Mouse (Mus musculus) embryonic facial prominence, embryonic 15.5 days (tissue): ENCODE results near the gene Adamts15. TPM values are rescaled to one million over a fixed set of nuclear protein-coding genes. Genes with fewer than 3 reads are reported as not detected.

Experiments used
- ATAC-seq: fragments of 200-750 bp; cut with Nextera tagmentation; 2 replicates; pipeline ENCODE4 v1.8.0; 2017; ENCODE audit warnings: low read depth, moderate TSS enrichment; ENCODE audit not compliant: insufficient number of reproducible peaks, low FRiP score, low TSS enrichment
- H3K27ac ChIP-seq: fragments of 300-500 bp; sonication (generic); replicated peaks from 2 replicates; pipeline ENCODE4 v1.5.1; 2015; ENCODE audit warnings: mild to moderate bottlenecking, inconsistent platforms
- H3K27me3 ChIP-seq: fragments of 300-500 bp; sonication (generic); 2 replicates; pipeline ENCODE4 v1.6.1; 2015; ENCODE audit warnings: inconsistent platforms
- H3K36me3 ChIP-seq: fragments of 300-500 bp; sonication (generic); 2 replicates; pipeline ENCODE4 v1.6.1; 2015; ENCODE audit warnings: mild to moderate bottlenecking, inconsistent platforms
- H3K4me1 ChIP-seq: fragments of 300-500 bp; sonication (generic); 2 replicates; pipeline ENCODE4 v1.6.1; 2015; ENCODE audit warnings: inconsistent platforms
- H3K4me2 ChIP-seq: fragments of 300-500 bp; sonication (generic); replicated peaks from 2 replicates; pipeline ENCODE4 v1.6.1; 2015; ENCODE audit warnings: mild to moderate bottlenecking, inconsistent platforms
- H3K4me3 ChIP-seq: fragments of 300-500 bp; sonication (generic); replicated peaks from 2 replicates; pipeline ENCODE4 v1.5.1; 2015; ENCODE audit warnings: mild to moderate bottlenecking, inconsistent platforms
- H3K9ac ChIP-seq: fragments of 300-500 bp; sonication (generic); 2 replicates; pipeline ENCODE4 v1.6.1; 2015; ENCODE audit warnings: inconsistent platforms
- H3K9me3 ChIP-seq: fragments of 300-500 bp; sonication (generic); replicated peaks from 2 replicates; pipeline ENCODE4 v1.6.1; 2016; ENCODE audit warnings: inconsistent platforms
- WGBS: fragments of 180-500 bp; shearing (Covaris S2); methylation state at CpG from one replicate; pipeline ENCODE4 v1.1.7; 2015; 5-methylcytosine and 5-hydroxymethylcytosine counted together
- polyA plus RNA-seq: library from polyadenylated mRNA; unstranded; fragments of >200 nt; fragmentation: Nextera tagmentation; extraction: Ambion mirVana; gene quantifications from 2 replicates; pipeline ENCODE4 v1.2.1, GENCODE M21; 2015

Gene Adamts15
- polyA plus RNA-seq, 1 experiment from 2014 or later = 15.1 TPM

DNA sequence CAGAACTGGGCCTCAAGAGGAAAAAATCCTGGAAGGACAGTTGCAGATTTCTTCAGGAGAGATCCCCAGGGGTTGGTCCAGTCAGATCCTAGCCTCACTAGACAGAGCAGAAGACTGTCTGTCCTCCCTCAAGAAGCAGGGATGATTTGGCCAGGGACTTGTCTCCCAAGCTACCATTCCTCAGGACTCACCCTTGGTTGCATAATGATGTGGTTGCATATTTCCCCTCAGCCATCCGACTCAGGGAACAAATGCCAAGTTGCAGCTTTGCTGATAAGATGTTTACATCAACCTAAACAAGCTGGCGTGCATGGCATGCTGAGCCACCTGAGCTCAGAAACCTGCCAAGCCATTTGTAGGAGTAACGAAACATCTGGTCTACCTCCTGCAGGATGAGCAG is 27.2 kb upstream of the Adamts15 start:
- Histone ChIP-seq H3K9me3 (no peaks in the 10 kb centered on the region), H3K36me3 (no peaks in the 10 kb centered on the region), H3K4me1 (peaks cover 15% of the 10 kb centered on the region; the same call in 1 of the 2 replicates), H3K4me3 (no peak overlapping the region), H3K27ac (no peak overlapping the region), H3K9ac (no peak overlapping the region), H3K27me3 (peaks cover 22% of the 10 kb centered on the region), H3K4me2 (no peak overlapping the region)
- WGBS = 72% methylated on average over 3 of the region's 3 CpGs
- ATAC-seq = no peak

DNA sequence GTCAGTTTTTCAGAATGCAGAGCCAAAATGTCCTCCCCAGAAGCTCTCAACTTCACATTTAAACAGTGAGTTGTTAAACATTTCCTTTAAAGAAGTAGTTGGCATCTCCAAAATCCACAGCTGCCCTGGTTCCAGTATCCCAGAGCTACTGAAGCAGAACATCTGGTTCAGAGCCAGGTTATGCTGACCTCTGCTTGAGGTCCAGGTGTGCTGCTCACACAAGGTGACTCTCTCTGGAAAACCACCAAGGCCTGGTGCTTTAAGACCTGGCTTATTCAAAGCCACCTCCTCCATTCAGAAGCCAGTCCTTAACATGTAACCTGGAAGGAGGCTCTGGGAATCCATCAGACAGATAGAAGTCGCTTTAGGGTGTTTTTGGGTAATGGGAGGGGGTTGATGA is 23.0 kb upstream of the Adamts15 start:
- Histone ChIP-seq H3K4me1 (peaks cover 28% of the 10 kb centered on the region; the same call in 1 of the 2 replicates), H3K4me2 (no peak overlapping the region), H3K36me3 (no peaks in the 10 kb centered on the region), H3K9me3 (no peaks in the 10 kb centered on the region), H3K4me3 (no peak overlapping the region), H3K9ac (no peak overlapping the region), H3K27ac (no peak overlapping the region), H3K27me3 (peaks cover 63% of the 10 kb centered on the region)
- 52% methylated on average over 1 of the region's 1 CpGs for WGBS
- no peak for ATAC-seq

DNA sequence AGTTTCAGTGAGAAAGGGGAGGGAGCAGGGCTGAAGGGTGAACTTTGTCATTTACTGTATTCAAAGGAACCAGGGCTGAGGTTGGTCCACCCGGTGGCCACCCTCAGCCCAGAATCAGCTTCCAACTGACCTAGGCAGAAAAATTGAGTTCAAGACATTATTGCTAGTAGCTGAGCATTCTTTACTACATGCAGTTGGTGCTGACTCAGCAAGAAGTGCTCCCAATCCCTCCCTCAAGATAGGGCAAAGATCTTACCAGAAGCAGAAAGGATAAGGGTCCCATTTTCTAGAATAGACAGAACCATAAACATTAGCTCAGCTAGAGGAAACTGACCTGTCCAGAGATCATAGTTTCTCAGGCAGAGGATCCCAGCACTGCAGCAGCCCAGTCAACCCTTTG is 22.0 kb upstream of the Adamts15 start:
- ATAC-seq = no peak
- H3K4me1 ChIP-seq = peaks cover 20% of the 10 kb centered on the region; the same call in 1 of the 2 replicates
- H3K9me3 ChIP-seq = no peaks in the 10 kb centered on the region
- H3K4me2 ChIP-seq = peak overlapping the region; percentile 100
- H3K4me3 ChIP-seq = peak overlapping the region; percentile 59; the same call in 1 of the 2 replicates
- H3K27ac ChIP-seq = no peak overlapping the region
- peaks cover 63% of the 10 kb centered on the region for H3K27me3 ChIP-seq
- H3K36me3 ChIP-seq = no peaks in the 10 kb centered on the region
- 29% methylated on average over 1 of the region's 1 CpGs for WGBS
- H3K9ac ChIP-seq = no peak overlapping the region

DNA sequence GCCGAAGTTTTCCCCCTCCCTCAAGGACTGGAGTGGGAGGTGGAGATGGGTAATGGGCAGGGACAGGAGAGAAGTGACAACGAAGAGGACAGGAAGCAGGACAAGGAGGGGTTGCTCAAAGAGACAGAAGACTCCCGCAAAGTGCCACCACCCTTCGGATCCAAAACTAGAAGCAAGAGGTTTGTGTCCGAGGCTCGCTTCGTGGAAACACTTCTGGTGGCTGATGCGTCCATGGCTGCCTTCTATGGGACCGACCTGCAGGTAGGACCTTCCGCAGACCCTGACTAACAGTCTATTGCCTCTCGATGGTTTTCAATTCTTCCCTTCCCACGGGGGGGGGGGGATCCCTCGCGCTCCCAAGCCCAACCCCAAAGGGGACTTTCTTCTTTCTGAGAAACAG is 21.1 kb upstream of the Adamts15 start:
- ATAC-seq = no peak

DNA sequence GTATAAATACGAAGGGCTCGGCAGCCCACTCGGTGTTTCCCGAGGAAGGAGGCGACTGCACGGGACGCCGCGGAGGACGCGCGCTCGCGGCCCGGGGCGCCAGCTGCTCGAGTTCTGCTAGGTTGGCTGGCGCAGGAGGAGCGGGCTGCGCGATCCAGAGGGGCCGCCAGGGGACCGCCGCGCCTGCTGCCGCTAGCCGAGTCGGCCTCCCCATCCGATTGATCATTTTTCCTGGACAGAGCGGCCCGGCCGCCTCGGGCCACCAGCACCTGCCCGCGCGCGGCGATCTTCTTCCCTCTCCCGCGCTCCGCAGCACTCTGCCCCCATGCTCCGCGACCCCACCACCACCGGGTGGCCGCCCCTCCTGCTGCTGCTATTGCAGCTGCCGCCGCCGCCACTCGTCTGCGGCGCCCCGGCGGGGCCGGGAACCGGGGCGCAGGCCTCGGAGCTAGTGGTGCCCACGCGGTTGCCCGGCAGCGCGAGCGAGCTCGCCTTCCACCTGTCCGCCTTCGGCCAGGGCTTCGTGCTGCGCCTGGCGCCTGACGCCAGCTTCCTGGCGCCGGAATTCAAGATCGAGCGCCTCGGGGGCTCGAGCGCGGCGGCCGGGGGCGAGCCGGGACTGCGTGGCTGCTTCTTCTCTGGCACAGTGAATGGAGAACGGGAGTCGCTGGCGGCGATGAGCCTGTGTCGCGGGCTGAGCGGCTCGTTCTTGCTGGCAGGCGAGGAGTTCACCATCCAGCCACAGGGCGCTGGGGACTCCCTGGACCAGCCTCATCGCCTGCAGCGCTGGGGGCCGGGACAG is 20.5 kb upstream of the Adamts15 start, which contains the start of gene Adamts8:
Gene Adamts8, plus strand, starts transcription at position 51 of the 802 bp plus-strand sequence.
- peak; percentile 62 for ATAC-seq
- H3K27me3 ChIP-seq = peaks cover 63% of the 10 kb centered on the region
- peak within 1 kb of the TSS; percentile 59 for H3K4me3 ChIP-seq
- no peaks in the 10 kb centered on the region for H3K9me3 ChIP-seq
- 0% methylated on average over 96 of the region's 96 CpGs for WGBS
- peak within 1 kb of the TSS; percentile 100 for H3K4me2 ChIP-seq
- no peaks in the 10 kb centered on the region for H3K36me3 ChIP-seq
- peaks cover 20% of the 10 kb centered on the region; the same call in 1 of the 2 replicates for H3K4me1 ChIP-seq
- no peak within 1 kb of the TSS for H3K27ac ChIP-seq
- peak within 1 kb of the TSS; percentile 43 for H3K9ac ChIP-seq

More for the DNA sequence above, 21.1 kb upstream of the Adamts15 start:
- Histone ChIP-seq H3K4me2 (peak overlapping the region; percentile 100), H3K4me3 (peak overlapping the region; percentile 59), H3K27me3 (peaks cover 63% of the 10 kb centered on the region), H3K27ac (no peak overlapping the region), H3K9me3 (no peaks in the 10 kb centered on the region), H3K36me3 (no peaks in the 10 kb centered on the region), H3K4me1 (peaks cover 20% of the 10 kb centered on the region; the same call in 1 of the 2 replicates), H3K9ac (peak overlapping the region; percentile 43)
- under 1% methylated on average over 14 of the region's 14 CpGs for whole genome bisulfite sequencing

DNA sequence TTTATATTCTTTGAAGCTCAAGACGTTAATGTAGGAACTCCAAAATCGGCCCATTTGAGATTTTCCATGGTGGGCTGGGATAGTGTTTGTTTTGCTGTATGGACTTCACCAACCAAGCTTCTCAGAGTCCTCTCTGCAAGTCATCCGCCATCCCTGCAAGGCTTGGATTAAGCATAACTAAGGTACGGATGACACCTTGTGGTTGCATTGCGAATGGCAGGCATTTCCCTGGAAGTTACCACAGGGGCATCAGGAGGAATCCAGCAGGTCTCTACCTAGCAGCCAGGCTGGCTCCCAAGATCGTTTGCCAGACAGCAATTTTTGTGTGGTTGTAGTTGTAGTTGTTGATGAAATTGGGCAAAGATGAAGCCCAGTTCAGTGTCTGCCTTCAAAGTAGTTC is 18.1 kb upstream of the Adamts15 start:
- no peaks in the 10 kb centered on the region for H3K9me3 ChIP-seq
- no peak for ATAC-seq

DNA sequence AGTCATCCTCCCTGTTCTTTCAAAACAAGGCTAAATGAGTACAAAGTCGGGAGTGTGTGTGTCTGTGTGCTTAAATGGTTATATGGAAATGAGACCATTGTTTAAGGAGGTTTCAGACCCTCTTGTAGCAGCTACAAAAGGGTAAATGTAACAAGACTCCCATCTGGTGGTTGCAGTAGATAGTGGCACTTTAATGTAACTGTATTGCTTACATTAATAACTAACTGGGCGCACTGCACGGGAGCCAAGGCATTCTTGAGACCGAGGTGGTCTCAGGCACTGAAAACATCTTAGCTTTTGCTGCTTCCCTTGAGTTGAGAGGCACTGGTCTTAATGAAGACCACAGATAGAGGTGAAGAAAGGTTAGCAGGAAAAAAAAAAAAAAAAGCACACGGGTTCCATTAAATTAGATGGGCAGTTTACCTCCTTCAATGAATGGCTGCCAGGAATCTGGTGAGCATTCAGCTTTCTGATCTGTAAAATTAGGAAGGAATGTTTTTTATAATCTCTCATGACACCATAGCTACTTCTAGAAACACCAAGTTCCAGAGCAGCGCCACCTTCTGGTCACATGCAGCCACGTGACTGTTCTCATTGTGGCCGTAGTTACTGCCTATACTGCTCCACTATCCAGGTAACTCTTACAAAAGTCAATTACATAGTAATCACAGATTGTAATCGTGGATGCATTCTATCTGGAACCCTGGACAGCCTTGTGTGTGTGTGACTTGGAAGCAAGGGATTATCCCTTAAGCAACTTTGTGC is 14.6 kb upstream of the Adamts15 start:
- ATAC-seq = no peak
- H3K4me2 ChIP-seq = no peak overlapping the region
- H3K4me3 ChIP-seq = no peak overlapping the region
- H3K27me3 ChIP-seq = peaks cover 18% of the 10 kb centered on the region
- no peaks in the 10 kb centered on the region for H3K4me1 ChIP-seq
- H3K9ac ChIP-seq = no peak overlapping the region
- no peaks in the 10 kb centered on the region for H3K36me3 ChIP-seq
- no peaks in the 10 kb centered on the region for H3K9me3 ChIP-seq
- WGBS = 27% methylated on average over 9 of the region's 9 CpGs
- H3K27ac ChIP-seq = no peak overlapping the region

More for the DNA sequence above, 18.1 kb upstream of the Adamts15 start:
- H3K4me2 ChIP-seq = no peak overlapping the region
- H3K27me3 ChIP-seq = peaks cover 53% of the 10 kb centered on the region
- H3K9ac ChIP-seq = no peak overlapping the region
- H3K4me1 ChIP-seq = peaks cover 20% of the 10 kb centered on the region; the same call in 1 of the 2 replicates
- no peaks in the 10 kb centered on the region for H3K36me3 ChIP-seq
- 7% methylated on average over 6 of the region's 6 CpGs for WGBS
- no peak overlapping the region for H3K4me3 ChIP-seq
- no peak overlapping the region for H3K27ac ChIP-seq

DNA sequence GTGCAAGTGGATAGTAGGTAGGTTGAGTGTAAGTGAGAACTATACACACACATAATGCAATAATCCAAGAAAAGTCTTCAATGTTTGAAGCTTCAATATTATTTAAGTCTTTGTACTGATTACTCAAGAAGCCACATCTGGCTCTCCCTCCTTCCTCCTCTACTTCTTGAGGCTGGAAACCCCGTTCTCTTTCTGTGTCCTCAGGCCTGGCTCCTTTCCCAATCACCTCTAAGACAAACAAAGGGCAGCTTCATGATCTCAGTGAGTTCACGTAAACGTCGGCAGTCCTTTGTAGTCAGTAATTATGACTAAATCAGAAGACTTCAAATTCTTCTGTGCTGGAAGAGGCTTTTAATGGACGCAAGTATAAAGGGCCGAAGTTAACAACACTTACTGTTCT is 12.6 kb upstream of the Adamts15 start:
- Histone ChIP-seq H3K36me3 (no peaks in the 10 kb centered on the region), H3K9ac (no peak overlapping the region), H3K4me3 (no peak overlapping the region), H3K4me1 (no peaks in the 10 kb centered on the region), H3K9me3 (no peaks in the 10 kb centered on the region), H3K27ac (no peak overlapping the region), H3K27me3 (peaks cover 3% of the 10 kb centered on the region; the same call in 1 of the 2 replicates), H3K4me2 (no peak overlapping the region)
- no peak for ATAC-seq
- 55% methylated on average over 6 of the region's 6 CpGs for WGBS

DNA sequence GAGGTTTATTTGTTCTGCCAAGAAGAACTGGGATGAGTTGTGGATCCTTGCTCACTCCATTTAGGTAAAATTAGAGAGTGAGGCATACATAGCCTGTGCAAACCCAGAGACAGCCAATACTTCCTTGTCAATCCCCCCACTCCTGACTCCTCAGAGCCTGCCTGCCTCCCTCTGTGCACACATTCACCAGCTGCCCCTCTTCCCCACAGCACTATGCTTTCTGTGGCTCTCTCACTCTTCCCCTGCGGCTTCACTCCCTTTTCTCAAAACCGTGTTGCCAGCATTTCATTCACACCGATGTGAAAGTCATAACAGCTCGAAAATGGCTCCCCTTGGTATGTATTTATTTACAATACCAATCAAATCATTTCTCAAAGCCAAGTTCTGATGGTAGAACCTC is 10.1 kb upstream of the Adamts15 start:
- 77% methylated on average over 4 of the region's 4 CpGs for WGBS
- ATAC-seq = no peak
- H3K4me2 ChIP-seq = no peak overlapping the region

DNA sequence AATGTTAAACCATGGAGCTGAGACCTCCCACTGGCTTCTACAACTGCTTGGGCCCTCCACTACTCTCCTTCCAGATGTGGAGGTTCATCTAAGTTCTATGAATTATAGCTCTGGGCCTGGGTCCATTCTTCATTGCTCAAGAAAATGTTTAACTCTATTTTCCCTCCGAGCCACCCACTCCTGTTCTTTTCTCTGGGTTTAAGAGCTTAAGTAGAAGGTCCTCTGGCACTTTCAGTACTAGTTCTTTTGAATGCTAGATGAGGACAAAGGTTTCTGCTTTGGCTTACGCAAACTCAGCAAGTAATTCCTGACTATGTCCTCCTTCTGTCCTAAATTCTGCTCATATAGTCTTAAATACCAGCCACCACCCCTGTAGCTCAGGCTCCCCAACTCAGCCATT is 6.5 kb upstream of the Adamts15 start:
- H3K9ac ChIP-seq = no peak overlapping the region
- H3K27ac ChIP-seq = no peak overlapping the region
- ATAC-seq = no peak
- H3K36me3 ChIP-seq = no peaks in the 10 kb centered on the region
- no peaks in the 10 kb centered on the region for H3K4me1 ChIP-seq
- WGBS = 91% methylated on average over 2 of the region's 2 CpGs
- H3K27me3 ChIP-seq = no peaks in the 10 kb centered on the region
- H3K4me3 ChIP-seq = no peak overlapping the region
- H3K9me3 ChIP-seq = no peaks in the 10 kb centered on the region
- H3K4me2 ChIP-seq = no peak overlapping the region

More for the DNA sequence above, 10.1 kb upstream of the Adamts15 start:
- Histone ChIP-seq H3K4me3 (no peak overlapping the region), H3K9ac (no peak overlapping the region), H3K4me1 (no peaks in the 10 kb centered on the region), H3K36me3 (no peaks in the 10 kb centered on the region), H3K9me3 (no peaks in the 10 kb centered on the region), H3K27ac (no peak overlapping the region), H3K27me3 (no peaks in the 10 kb centered on the region)
